Comparison of ENCODE assay signal across 8 mouse cellular contexts in genomic region chr8:8658426-8659224, GRCm38 (mm10). TPM values are rescaled to one million over a fixed set of nuclear protein-coding genes. Genes with fewer than 3 reads are reported as not detected.
A peak's percentile ranks its signal among the peaks of the same experiment; 100 is the strongest.
DNase-seq lines count a peak whose midpoint lies in the region; ATAC-seq and TF ChIP-seq lines count a peak whose summit lies in the region.

No protein-coding gene starts in this region.

- H3K9me3 ChIP-seq in forebrain, embryonic 12.5 days, result no peaks in the 10 kb centered on the region
- H3K9me3 ChIP-seq in heart, embryonic 15.5 days (replicated peaks), result no peaks in the 10 kb centered on the region
- H3K9me3 ChIP-seq in liver, embryonic 14.5 days (ENCODE audit: control insufficient read depth, low read length), result no peaks in the 10 kb centered on the region
- H3K9me3 ChIP-seq in neural tube, embryonic 12.5 days, result no peaks in the 10 kb centered on the region

- H3K27ac ChIP-seq in forebrain, embryonic 12.5 days, result peak overlapping the region; percentile 94
- peak overlapping the region; percentile 44; the same call in 1 of the 2 replicates for H3K27ac ChIP-seq in heart, embryonic 15.5 days
- no peak overlapping the region for H3K27ac ChIP-seq in liver, embryonic 14.5 days
- H3K27ac ChIP-seq in neural tube, embryonic 12.5 days, result no peak overlapping the region
- no peak overlapping the region for H3K27ac ChIP-seq in testis, adult 2 months (ENCODE audit: control insufficient read depth, insufficient read depth, low read depth, low read length)

- no peak for TF ChIP-seq EP300 in liver, embryonic 14.5 days (IDR thresholded peaks at IDR 0.05; ENCODE audit: low read depth)

- peak overlapping the region; percentile 70 for H3K4me3 ChIP-seq in forebrain, embryonic 12.5 days (replicated peaks)
- H3K4me3 ChIP-seq in heart, embryonic 15.5 days, result peak overlapping the region; percentile 94
- H3K4me3 ChIP-seq in liver, embryonic 14.5 days (ENCODE audit: insufficient read depth in 1 of 2, low read depth in 2 of 2, low read length in 2 of 2), result no peak overlapping the region
- H3K4me3 ChIP-seq in neural tube, embryonic 12.5 days, result peak overlapping the region; percentile 99
- no peak overlapping the region for H3K4me3 ChIP-seq in testis, adult 2 months (ENCODE audit: control insufficient read depth, low read depth, low read length)

- peak overlapping the region; percentile 84 for H3K4me2 ChIP-seq in forebrain, embryonic 12.5 days
- H3K4me2 ChIP-seq in heart, embryonic 15.5 days, result peak overlapping the region; percentile 93
- H3K4me2 ChIP-seq in liver, embryonic 14.5 days (ENCODE audit: low read depth), result peak overlapping the region; percentile 26; the same call in 1 of the 2 replicates
- H3K4me2 ChIP-seq in neural tube, embryonic 12.5 days (replicated peaks), result peak overlapping the region; percentile 84

- DNase-seq in urinary bladder, adult 18-20 months (ENCODE audit: low spot score in 2 of 2), result peak; percentile 70 to 83
- no peak for DNase-seq in urinary bladder, postnatal 10 days (ENCODE audit: low spot score)
- peak; percentile 90 for DNase-seq in kidney, postnatal 14 days
- DNase-seq in liver, embryonic 14.5 days (ENCODE audit: low read depth in 3 of 3, low spot score in 3 of 3), result peak in 2 of 3 experiments; percentile 11 to 17

- no peaks in the 10 kb centered on the region for H3K27me3 ChIP-seq in forebrain, embryonic 12.5 days
- no peaks in the 10 kb centered on the region for H3K27me3 ChIP-seq in heart, embryonic 15.5 days
- H3K27me3 ChIP-seq in liver, embryonic 14.5 days (ENCODE audit: control insufficient read depth, insufficient read depth, low read length), result peaks cover 35% of the 10 kb centered on the region
- H3K27me3 ChIP-seq in neural tube, embryonic 12.5 days (replicated peaks), result no peaks in the 10 kb centered on the region
- H3K27me3 ChIP-seq in testis, adult 2 months (ENCODE audit: control insufficient read depth, insufficient read depth, low read length), result no peaks in the 10 kb centered on the region

- H3K36me3 ChIP-seq in forebrain, embryonic 12.5 days (replicated peaks), result no peaks in the 10 kb centered on the region
- no peaks in the 10 kb centered on the region for H3K36me3 ChIP-seq in heart, embryonic 15.5 days
- no peaks in the 10 kb centered on the region for H3K36me3 ChIP-seq in liver, embryonic 14.5 days (replicated peaks; ENCODE audit: control insufficient read depth, insufficient read depth, low read depth)
- H3K36me3 ChIP-seq in neural tube, embryonic 12.5 days, result no peaks in the 10 kb centered on the region
- H3K36me3 ChIP-seq in testis, adult 2 months (ENCODE audit: control insufficient read depth, insufficient read depth, low read length), result no peaks in the 10 kb centered on the region

- TF ChIP-seq CTCF in liver, embryonic 14.5 days (IDR thresholded peaks at IDR 0.05; ENCODE audit: low read depth), result peak; percentile 67
- TF ChIP-seq CTCF in testis, adult 2 months (IDR thresholded peaks at IDR 0.05; ENCODE audit: control insufficient read depth, insufficient read depth, insufficient replicate concordance, low read depth, low read length), result peak; percentile 54; the same call in 1 of the 2 replicates

- ATAC-seq in forebrain, embryonic 12.5 days (ENCODE audit: low FRiP score), result peak; percentile 34
- ATAC-seq in heart, embryonic 15.5 days (replicated peaks; ENCODE audit: insufficient number of reproducible peaks, insufficient read depth, low FRiP score, low read depth), result peak; percentile 63
- no peak for ATAC-seq in liver, embryonic 14.5 days (ENCODE audit: insufficient read depth)
- peak; percentile 22 for ATAC-seq in neural tube, embryonic 12.5 days (ENCODE audit: low FRiP score, low read depth)

- WGBS in forebrain, embryonic 12.5 days, result under 1% methylated on average over 18 of the region's 19 CpGs
- WGBS in heart, embryonic 15.5 days, result 7% methylated on average over 19 of the region's 19 CpGs
- 13% methylated on average over 19 of the region's 19 CpGs for WGBS in liver, embryonic 14.5 days (ENCODE audit: insufficient replicate concordance)
- under 1% methylated on average over 19 of the region's 19 CpGs for WGBS in neural tube, embryonic 12.5 days

- no peak for TF ChIP-seq POLR2A in testis, adult 2 months (IDR thresholded peaks at IDR 0.05; ENCODE audit: control insufficient read depth, low read depth, low read length)

- H3K9ac ChIP-seq in forebrain, embryonic 12.5 days, result peak overlapping the region; percentile 94
- H3K9ac ChIP-seq in heart, embryonic 15.5 days, result peak overlapping the region; percentile 92
- no peak overlapping the region for H3K9ac ChIP-seq in liver, embryonic 14.5 days (replicated peaks)
- H3K9ac ChIP-seq in neural tube, embryonic 12.5 days, result peak overlapping the region; percentile 98

- H3K4me1 ChIP-seq in forebrain, embryonic 12.5 days, result peaks cover 46% of the 10 kb centered on the region
- H3K4me1 ChIP-seq in heart, embryonic 15.5 days (replicated peaks), result peaks cover 26% of the 10 kb centered on the region
- peaks cover 0 to 2% of the 10 kb centered on the region in 2 experiments; a peak in 1 of 4 replicates for H3K4me1 ChIP-seq in liver, embryonic 14.5 days (replicated peaks; ENCODE audit: control insufficient read depth in 2 of 2, insufficient read depth in 2 of 2, low read length in 1 of 2)
- peaks cover 35% of the 10 kb centered on the region for H3K4me1 ChIP-seq in neural tube, embryonic 12.5 days
- H3K4me1 ChIP-seq in testis, adult 2 months (ENCODE audit: control insufficient read depth, insufficient read depth, low read length), result peaks cover 12% of the 10 kb centered on the region

RNA-seq across cellular contexts. Expression of gene Efnb2, which starts 2.4 kb away (rescaled TPM):
- 57.5 and 68.2 TPM in 2 replicates for polyA plus RNA-seq in forebrain, embryonic 12.5 days (2016; fragmentation: Nextera tagmentation; extraction: Ambion mirVana)
- 11.4 and 15.8 TPM in 2 replicates for polyA plus RNA-seq in heart, embryonic 15.5 days (2015; fragmentation: Nextera tagmentation; extraction: Ambion mirVana)
- 0.82 and 0.85 TPM in 2 replicates for polyA plus RNA-seq in liver, embryonic 14.5 days (2012; rRNA removed)
- 0.56 and 0.79 TPM in 2 replicates for polyA plus RNA-seq in liver, embryonic 14.5 days (2014; fragmentation: Nextera tagmentation; extraction: Ambion mirVana)
- 45.5 and 50.8 TPM in 2 replicates for polyA plus RNA-seq in neural tube, embryonic 12.5 days (2016; fragmentation: Nextera tagmentation; extraction: Ambion mirVana)
- 3.4 and 5.4 TPM in 2 replicates for polyA plus RNA-seq in testis, adult 2 months (2012; rRNA removed)

RNA-seq across cellular contexts. Expression of gene Arglu1, which starts 31.7 kb away (rescaled TPM):
- polyA plus RNA-seq in forebrain, embryonic 12.5 days (2016; fragmentation: Nextera tagmentation; extraction: Ambion mirVana), result 218 and 225 TPM in 2 replicates
- polyA plus RNA-seq in heart, embryonic 15.5 days (2015; fragmentation: Nextera tagmentation; extraction: Ambion mirVana), result 79.4 and 85.1 TPM in 2 replicates
- 26.8 and 31.5 TPM in 2 replicates for polyA plus RNA-seq in liver, embryonic 14.5 days (2012; rRNA removed)
- polyA plus RNA-seq in liver, embryonic 14.5 days (2014; fragmentation: Nextera tagmentation; extraction: Ambion mirVana), result 37.1 and 37.5 TPM in 2 replicates
- 197 and 204 TPM in 2 replicates for polyA plus RNA-seq in neural tube, embryonic 12.5 days (2016; fragmentation: Nextera tagmentation; extraction: Ambion mirVana)
- 21.5 and 28.4 TPM in 2 replicates for polyA plus RNA-seq in testis, adult 2 months (2012; rRNA removed)

Comparison
In these comparisons a context has a peak if more than half of its experiments do, and no peak if none do; other contexts are left out.
1. H3K27ac ChIP-seq: peak in forebrain, embryonic 12.5 days (single experiment) and heart, embryonic 15.5 days (single experiment); none in liver, embryonic 14.5 days (single experiment), neural tube, embryonic 12.5 days (single experiment) and testis, adult 2 months (single experiment).
2. H3K4me2 ChIP-seq: peak in every context shown above with its lines; median percentile 93 in heart, embryonic 15.5 days; 84 in forebrain, embryonic 12.5 days; 84 in neural tube, embryonic 12.5 days; 26 in liver, embryonic 14.5 days.
3. H3K4me3 ChIP-seq: peak in forebrain, embryonic 12.5 days (single experiment), heart, embryonic 15.5 days (single experiment) and neural tube, embryonic 12.5 days (single experiment); none in liver, embryonic 14.5 days (0 of 2) and testis, adult 2 months (single experiment).